Mouse (Mus musculus) retina, postnatal 7 days (tissue): ENCODE measurements around the gene Fggy.

Source experiments
- DNase-seq: peaks from one replicate; pipeline ENCODE4 v3.0.0-alpha.2; 2012; ENCODE audit warnings: low read depth, low spot score

The Fggy gene

DNA sequence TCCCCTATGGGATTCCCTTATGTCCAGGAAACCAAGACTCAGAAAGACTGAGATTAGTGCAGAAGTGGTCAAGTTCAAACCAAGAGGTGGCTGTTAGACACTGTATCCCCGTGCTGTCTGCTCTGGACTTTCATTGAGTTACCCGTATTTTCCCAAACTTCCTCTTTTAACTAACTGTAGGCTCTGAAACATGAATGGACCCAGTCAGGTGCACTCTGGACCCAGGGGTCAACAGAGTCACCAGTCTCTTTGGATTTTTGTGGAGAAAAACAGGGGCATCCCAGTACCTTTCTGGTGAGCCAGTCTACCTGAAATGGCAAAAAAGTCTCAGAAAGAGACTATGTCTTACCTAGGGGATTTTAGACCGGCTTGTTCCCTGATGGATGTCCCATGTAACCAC lies 33.6 kb downstream of the Fggy start:
- no peak for DNase-seq

DNA sequence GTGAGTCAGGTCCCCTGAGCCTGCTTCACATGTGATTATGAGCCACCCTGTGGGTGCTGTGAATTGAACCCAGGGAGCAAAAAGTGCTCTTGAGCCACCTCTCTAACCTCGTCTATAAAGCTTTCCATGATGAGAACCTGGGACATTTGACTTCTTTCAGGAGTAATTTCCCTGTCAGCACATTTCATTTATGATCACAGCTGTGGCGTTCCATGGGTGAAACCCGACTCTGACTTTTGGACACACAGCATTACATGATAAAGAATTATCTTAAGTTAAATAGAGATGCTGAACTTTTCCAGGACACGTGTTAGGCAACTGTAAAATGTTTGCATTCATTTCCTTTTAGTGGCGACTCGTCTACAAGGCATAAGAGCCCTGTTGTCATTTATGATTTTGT lies 39.9 kb downstream of the Fggy start:
- no peak for DNase-seq

GRCm38 (mm10) chr4:95601776-95602175 lies 44.5 kb downstream of the Fggy start:
- DNase-seq, result no peak

- no peak for DNase-seq
These were observed 45.9 kb downstream of the Fggy start for GRCm38 (mm10) chr4:95603254-95603653.

- DNase-seq, result no peak
These were observed 53.4 kb downstream of the Fggy start for GRCm38 (mm10) chr4:95610663-95611062.

- no peak for DNase-seq
These were observed 54.1 kb downstream of the Fggy start for GRCm38 (mm10) chr4:95611390-95611789.

DNA sequence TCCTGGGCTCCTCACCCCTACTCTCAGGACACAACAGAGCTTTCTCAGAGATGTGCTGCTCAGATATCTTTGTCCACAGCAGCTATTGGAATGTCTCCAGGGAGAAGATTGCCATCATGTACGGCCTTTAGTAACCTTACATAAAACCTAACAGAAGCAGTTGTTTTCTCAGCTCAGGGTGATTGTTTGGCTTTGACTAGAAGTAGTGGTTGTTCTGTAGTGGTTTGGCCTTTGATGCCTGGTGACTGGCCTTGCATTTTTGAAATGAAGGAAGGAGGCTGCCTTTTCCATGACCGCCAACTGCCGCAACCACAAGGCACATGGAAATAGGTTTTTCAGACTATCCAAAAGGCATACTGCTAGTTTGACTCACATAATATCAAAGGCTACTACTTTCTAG lies 63.7 kb downstream of the Fggy start:
- DNase-seq, result no peak

GRCm38 (mm10) chr4:95624696-95625095 lies 67.4 kb downstream of the Fggy start:
- DNase-seq, result no peak

- DNase-seq, result no peak
These were observed 68.3 kb downstream of the Fggy start for GRCm38 (mm10) chr4:95625651-95626050.

DNA sequence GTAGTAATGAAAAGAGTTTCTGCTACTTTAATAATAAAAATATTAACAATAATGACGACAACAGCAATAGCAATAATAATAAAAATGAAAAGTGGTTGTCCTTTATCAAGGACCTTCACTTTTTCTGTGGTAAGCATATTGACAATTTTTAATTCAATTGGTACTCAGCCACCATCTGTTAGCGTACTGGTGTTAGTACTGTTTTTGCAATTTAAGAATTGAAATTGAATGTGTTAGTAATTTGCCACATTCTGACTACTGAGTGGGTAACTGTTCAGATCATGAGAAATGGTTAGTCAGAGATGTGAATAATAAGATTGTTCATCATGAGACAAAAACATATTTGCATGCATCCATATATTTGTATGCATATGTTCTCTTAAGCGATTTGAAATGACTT lies 68.9 kb downstream of the Fggy start:
- DNase-seq, result no peak

GRCm38 (mm10) chr4:95634903-95635302 lies 77.6 kb downstream of the Fggy start:
- no peak for DNase-seq

DNA sequence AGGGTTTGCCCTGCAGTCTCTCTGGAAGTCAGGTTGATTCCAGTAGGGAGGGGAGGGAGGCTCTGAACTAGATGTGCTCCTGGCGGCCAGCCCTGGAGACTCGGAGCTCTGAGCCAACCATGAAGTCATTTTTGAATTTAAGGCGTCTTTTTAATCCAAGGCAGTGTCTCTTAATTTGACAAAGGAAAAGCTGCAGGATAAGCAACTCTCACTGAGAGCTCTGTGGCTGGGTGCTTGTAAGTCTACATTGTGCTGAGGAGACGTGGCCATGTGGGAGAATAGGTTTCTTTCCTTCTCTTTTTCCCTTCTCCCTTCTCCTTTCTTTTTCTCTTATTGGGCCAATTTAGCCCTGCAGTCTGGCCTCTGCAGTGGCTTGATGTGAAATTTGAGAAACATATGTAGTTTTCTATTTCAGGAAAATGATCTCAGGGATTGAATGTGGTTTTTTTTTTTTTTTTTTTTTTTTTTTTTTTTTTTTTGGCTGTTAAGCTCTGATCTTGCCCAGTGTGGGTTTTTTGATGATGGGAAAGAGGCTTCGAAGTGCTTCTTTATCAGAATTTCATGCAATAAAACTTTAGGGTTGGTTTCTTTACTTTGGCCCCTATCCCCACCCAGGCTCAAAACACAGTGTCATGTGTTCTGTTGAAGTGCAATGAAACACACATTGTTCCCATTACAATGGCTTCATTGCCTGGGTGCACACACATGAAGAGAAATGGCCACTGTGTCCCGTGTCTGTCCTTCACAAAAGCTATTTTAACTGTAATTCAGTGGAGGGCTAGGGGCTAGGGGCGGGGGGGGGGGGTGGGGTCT lies 79.8 kb downstream of the Fggy start:
- DNase-seq, result no peak

DNA sequence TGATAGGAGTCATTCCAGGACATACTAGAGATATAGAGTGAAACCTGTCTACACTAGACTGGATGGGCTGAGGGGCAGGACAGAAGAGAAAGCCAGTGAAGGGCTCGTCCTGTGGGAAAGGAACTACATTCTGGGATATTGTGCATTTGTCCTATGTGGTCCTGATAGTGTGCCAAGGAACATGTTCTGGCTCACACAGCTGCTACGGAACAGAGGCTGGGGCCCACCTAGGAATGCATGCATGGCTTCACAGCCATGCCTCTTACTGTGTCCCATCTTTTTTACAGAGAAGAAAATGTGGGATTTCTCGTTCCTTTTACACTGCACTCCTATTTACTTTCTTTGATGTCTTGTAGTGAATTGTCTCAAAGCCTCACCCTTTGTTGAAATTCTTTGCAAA lies 80.8 kb downstream of the Fggy start:
- DNase-seq, result no peak

- DNase-seq, result no peak
These were observed 83.5 kb downstream of the Fggy start for GRCm38 (mm10) chr4:95640831-95641230.

GRCm38 (mm10) chr4:95644048-95644447 lies 86.7 kb downstream of the Fggy start:
- DNase-seq, result no peak

DNA sequence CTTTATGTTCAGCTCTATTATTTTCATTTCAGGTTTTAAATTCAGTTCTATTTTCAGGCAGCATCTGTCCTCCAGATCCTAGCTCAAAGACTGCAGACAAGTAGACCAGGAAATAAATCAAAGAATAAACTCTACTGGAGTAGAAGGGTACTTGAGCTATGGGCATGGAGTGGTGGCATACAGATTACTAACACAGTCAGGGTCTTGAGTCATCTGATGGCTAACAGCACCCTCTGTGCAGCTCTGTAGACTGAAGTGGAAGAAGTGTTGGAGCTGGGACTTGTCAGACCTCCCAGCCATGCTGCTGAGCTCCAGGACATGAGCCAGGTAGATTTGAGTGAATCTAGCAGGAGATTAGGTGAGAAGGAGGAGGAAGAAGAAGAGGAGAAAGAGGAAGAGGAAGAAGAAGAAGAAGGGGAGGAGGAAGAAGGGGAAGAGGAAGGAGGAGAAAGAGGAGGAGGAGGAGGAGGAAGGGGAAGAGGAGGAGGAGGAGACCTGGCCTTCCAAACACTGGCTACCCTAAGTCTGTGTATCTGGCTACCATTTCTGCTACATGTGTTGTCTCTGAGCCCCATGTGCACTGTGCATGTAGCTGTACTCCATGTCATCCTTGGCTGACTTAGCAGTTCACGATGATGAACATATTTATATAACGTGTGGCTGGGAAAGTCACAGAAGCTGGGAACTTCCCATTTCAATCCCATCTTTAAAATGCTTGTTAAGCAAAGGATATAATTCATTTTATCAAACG lies 91.7 kb downstream of the Fggy start:
- no peak for DNase-seq

GRCm38 (mm10) chr4:95649552-95649905 lies 92.2 kb downstream of the Fggy start:
- DNase-seq, result no peak

DNA sequence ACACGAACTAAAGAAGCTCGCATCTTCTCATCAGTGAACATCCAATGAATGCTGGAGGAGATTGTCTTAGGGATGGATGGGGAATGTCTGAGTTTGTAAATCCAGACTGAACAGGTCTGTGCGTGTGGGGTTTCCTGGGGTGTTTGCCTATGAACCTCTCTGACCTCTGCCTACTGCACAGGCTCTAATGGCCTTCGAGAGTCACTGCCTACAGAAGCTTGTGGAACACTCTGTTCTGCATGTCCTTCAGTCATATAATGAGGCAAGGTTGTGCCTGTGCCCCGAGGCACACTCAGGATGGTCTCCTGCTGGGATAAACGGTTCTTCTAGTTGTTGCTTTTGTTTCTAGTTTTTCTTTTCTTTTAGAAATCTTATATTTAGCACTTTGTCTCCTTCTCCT lies 92.7 kb downstream of the Fggy start:
- no peak for DNase-seq

GRCm38 (mm10) chr4:95652044-95652443 lies 94.7 kb downstream of the Fggy start:
- no peak for DNase-seq

DNA sequence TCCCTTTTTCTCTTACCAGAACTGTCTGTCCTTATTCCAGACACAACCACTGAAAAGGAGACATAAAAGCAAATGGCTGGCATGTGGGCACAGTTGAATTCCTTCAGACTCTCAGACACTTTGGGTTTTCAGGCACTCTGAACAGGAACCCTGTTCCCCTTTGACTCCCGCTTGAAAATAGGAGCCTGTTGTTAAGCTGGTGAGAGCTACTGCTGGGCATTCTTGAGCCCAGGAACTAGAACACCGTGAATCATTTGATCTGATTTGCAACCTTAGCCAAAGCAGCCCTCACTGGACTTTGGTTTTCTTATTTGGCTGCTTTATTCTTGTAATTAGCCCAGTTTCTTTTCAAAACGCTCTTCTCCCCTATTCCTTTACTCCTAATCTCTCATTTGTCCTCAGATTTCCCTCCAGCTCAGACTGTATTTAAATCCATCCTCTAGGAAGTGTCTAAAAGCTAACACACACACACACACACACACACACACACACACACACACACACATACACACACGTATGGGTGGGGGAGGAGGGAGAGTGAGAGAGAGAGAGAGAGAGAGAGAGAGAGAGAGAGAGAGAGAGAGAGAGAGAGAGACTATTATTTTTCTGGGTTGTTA lies 96.1 kb downstream of the Fggy start:
- no peak for DNase-seq

- DNase-seq, result no peak
These were observed 96.6 kb downstream of the Fggy start for GRCm38 (mm10) chr4:95653913-95654301.

GRCm38 (mm10) chr4:95659024-95659423 lies 101.7 kb downstream of the Fggy start:
- no peak for DNase-seq

DNA sequence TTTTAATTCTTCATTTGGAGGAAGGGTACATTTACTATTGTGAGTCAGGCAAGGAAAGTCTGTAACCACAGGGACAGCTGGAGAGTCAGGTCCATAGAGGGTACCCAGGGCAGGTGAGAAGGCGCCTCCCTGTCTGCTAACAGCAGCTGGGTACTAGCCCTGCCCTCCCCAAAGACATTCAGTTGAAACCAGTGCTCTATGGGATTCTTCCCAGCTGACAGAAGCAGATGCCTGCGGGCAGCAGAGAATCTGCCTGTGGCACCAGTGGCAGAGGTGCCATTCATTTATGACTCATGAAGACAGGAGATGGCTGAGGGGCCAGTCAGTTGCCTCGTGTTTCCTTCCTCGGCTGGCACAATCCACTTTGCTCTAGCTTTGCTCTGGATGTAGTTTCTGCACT lies 106.3 kb downstream of the Fggy start:
- DNase-seq, result no peak
